Mouse (Mus musculus) liver, embryonic 13.5 days (tissue): Measurements from ENCODE around the gene Cdk17. TPM values are rescaled to one million over a fixed set of nuclear protein-coding genes. Genes with fewer than 3 reads are reported as not detected.

Experiments
- ATAC-seq: fragments of 200-750 bp; cut with Nextera tagmentation; 2 replicates; pipeline ENCODE4 v1.8.0; 2017; ENCODE audit warnings: low read depth, mild to moderate bottlenecking, moderate number of reproducible peaks, moderate library complexity
- DNase-seq: peaks from one replicate; pipeline ENCODE4 v3.0.0; 2022
- H3K27ac ChIP-seq: fragments of 300-500 bp; sonication (generic); 2 replicates; pipeline ENCODE4 v1.5.1; 2015; ENCODE audit warnings: moderate library complexity, mild to moderate bottlenecking, inconsistent platforms
- H3K27me3 ChIP-seq: fragments of 300-500 bp; sonication (generic); 2 replicates; pipeline ENCODE4 v1.6.1; 2015; ENCODE audit warnings: mild to moderate bottlenecking, inconsistent platforms
- H3K36me3 ChIP-seq: fragments of 300-500 bp; sonication (generic); 2 replicates; pipeline ENCODE4 v1.6.1; 2015; ENCODE audit warnings: mild to moderate bottlenecking, inconsistent platforms
- H3K4me1 ChIP-seq: fragments of 300-500 bp; sonication (generic); replicated peaks from 2 replicates; pipeline ENCODE4 v1.6.1; 2015; ENCODE audit warnings: inconsistent platforms
- H3K4me2 ChIP-seq: fragments of 300-500 bp; sonication (generic); 2 replicates; pipeline ENCODE4 v1.6.1; 2015; ENCODE audit warnings: inconsistent platforms, mild to moderate bottlenecking, moderate library complexity
- H3K4me3 ChIP-seq: fragments of 300-500 bp; sonication (generic); replicated peaks from 2 replicates; pipeline ENCODE4 v1.5.1; 2015; ENCODE audit warnings: mild to moderate bottlenecking, inconsistent platforms
- H3K9ac ChIP-seq: fragments of 300-500 bp; sonication (generic); 2 replicates; pipeline ENCODE4 v1.6.1; 2015; ENCODE audit warnings: mild to moderate bottlenecking, inconsistent platforms
- H3K9me3 ChIP-seq: fragments of 300-500 bp; sonication (generic); replicated peaks from 2 replicates; pipeline ENCODE4 v1.6.1; 2016; ENCODE audit warnings: inconsistent platforms
- WGBS: fragments of 180-500 bp; shearing (Covaris S2); methylation state at CpG from one replicate; pipeline ENCODE4 v1.1.7; 2015; ENCODE audit not compliant: insufficient replicate concordance; 5-methylcytosine and 5-hydroxymethylcytosine counted together
- microRNA counts: library from miRNA; unstranded; fragments of <30 nt; microRNA quantifications from one replicate; lab custom pipeline; 2016
- microRNA-seq: library from miRNA; unstranded; fragments of <30 nt; microRNA quantifications from one replicate; pipeline ENCODE4, GENCODE M21; 2016
- polyA plus RNA-seq: library from polyadenylated mRNA; unstranded; fragments of >200 nt; fragmentation: Nextera tagmentation; extraction: Ambion mirVana; gene quantifications from 2 replicates; pipeline ENCODE4 v1.2.1, GENCODE M21; 2015

Cdk17 gene
- polyA plus RNA-seq, 1 experiment from 2014 or later: 10.1 TPM

GRCm38 (mm10) chr10:93310721-93311411 lies 150.2 kb downstream of the Cdk17 start, which contains the start of gene Elk3:
Gene Elk3 (minus strand): TSS chr10:93311135.
- Histone ChIP-seq H3K4me2 (peak within 1 kb of the TSS; percentile 73), H3K9me3 (no peaks in the 10 kb centered on the region), H3K9ac (peak within 1 kb of the TSS; percentile 60), H3K4me3 (peak within 1 kb of the TSS; percentile 62), H3K27ac (peak within 1 kb of the TSS; percentile 62), H3K27me3 (peaks cover 50% of the 10 kb centered on the region), H3K36me3 (no peaks in the 10 kb centered on the region), H3K4me1 (peaks cover 9% of the 10 kb centered on the region)
- DNase-seq: no peak
- under 1% methylated on average over 53 of the region's 53 CpGs for WGBS
- ATAC-seq: peak; percentile 67

- Histone ChIP-seq H3K4me1 (peaks cover 9% of the 10 kb centered on the region), H3K9me3 (no peaks in the 10 kb centered on the region), H3K9ac (no peak overlapping the region), H3K27me3 (peaks cover 50% of the 10 kb centered on the region), H3K4me2 (0 out of 2 replicates have a peak overlapping the region, but pooled peaks have one; percentile 73), H3K4me3 (peak overlapping the region; percentile 62), H3K27ac (no peak overlapping the region), H3K36me3 (no peaks in the 10 kb centered on the region)
- ATAC-seq (no peak), DNase-seq (no peak)
- 11% methylated on average over 4 of the region's 4 CpGs for WGBS
Observed at GRCm38 (mm10) chr10:93311576-93311975, 150.9 kb downstream of the Cdk17 start.

MicroRNAs encoded within 50 kb of the gene (microRNA counts, 519-probe panel; counts per million panel counts)
- 114 counts per million for microRNA mmu-miR-1931 (lab: Ali Mortazavi, UCI)

Small RNA genes lying within 50 kb of the gene (microRNA-seq; reads per million reads assigned to microRNA genes)
- gene Mir1931: 1.2 reads per million

Other genes with a start within 250 kb of the Cdk17 start
- gene Cfap54, start 79.3 kb upstream of the Cdk17 start, polyA plus RNA-seq: 0.15 and 0.18 TPM in 2 replicates
- 4.2 and 4.7 TPM in 2 replicates for gene Elk3, start 150.3 kb downstream of the Cdk17 start, polyA plus RNA-seq